Mouse (Mus musculus) 3134 (cell line): ENCODE results near the gene Fus.

ENCODE experiments used
- DNase-seq: peaks from one replicate; pipeline ENCODE4 v3.0.0-alpha.2; 2011; ENCODE audit warnings: low spot score; ENCODE audit not compliant: insufficient read length; ENCODE audit errors: extremely low read depth

Fus gene

DNA sequence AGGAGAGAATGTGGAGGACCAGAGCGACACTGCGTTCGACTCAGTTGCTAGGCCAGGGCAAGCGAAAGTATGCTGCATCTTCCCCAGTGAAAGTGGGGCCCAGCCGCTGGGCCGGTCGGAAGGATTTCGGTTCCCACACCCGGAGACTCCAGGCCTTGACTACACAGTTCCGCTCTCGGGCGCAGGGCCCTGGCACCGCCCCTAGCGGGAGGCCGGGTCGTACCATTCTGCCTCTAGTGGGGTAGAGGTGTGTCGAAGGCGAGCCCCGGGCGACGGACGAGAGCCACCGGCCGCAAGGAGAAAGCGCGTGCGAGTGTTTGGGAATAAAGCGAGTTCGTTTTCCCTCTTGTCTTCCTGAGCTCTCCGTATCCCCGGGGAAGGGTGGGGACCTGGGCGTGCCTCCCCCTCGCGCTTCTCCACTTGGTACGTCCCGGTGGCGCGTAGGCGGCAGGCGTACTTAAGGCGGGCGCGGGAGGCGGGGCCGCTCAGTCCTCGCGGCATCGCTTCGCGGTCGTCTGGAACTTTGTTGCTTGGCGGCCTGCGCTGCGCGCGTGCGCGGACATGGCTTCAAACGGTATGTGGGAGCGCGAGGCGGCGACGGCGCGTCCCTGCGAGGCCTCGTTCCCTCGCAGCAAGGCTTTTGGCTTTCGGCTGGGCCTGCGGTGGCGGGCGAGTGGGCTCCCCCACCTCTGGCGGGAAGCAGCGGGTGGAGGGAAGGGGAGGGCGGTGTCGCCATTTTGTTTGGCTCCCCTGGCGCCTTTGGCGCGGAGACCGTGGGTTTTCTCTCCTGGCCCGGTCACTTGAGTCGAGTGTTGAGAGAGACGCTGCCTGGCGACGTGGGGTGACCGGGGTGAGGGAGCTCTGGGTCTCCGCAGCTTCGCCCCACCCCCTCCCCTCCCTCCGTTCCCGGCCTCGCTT, at the start of gene Fus:
Gene Fus, plus strand, starts transcription at position 454 of the 918 bp plus-strand sequence.
- peak; percentile 92 for DNase-seq

DNA sequence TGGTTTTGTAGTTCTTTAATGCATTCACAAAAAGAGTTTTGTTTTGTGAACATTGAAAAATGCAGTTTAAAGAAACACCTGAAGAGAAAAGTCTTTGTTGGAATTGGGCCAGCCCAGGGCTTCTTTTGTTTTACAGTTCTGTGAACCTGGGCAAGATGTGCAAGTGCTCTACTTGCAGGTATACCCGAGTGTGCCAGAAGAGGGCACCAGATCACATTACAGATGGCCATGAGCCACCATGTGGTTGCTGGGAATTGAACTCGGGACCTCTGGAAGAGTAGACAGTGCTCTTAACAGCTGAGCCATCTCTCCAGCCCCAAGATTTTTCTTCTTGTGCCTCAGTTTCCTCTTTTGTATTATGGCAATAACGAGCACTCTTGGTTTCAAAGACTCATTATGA, 49.1 kb upstream of the Fus start:
- DNase-seq = peak; percentile 30

GRCm38 (mm10) chr7:127919290-127919689, 48.0 kb upstream of the Fus start:
- DNase-seq = no peak

GRCm38 (mm10) chr7:127921516-127921915, 45.7 kb upstream of the Fus start:
- no peak for DNase-seq

DNA sequence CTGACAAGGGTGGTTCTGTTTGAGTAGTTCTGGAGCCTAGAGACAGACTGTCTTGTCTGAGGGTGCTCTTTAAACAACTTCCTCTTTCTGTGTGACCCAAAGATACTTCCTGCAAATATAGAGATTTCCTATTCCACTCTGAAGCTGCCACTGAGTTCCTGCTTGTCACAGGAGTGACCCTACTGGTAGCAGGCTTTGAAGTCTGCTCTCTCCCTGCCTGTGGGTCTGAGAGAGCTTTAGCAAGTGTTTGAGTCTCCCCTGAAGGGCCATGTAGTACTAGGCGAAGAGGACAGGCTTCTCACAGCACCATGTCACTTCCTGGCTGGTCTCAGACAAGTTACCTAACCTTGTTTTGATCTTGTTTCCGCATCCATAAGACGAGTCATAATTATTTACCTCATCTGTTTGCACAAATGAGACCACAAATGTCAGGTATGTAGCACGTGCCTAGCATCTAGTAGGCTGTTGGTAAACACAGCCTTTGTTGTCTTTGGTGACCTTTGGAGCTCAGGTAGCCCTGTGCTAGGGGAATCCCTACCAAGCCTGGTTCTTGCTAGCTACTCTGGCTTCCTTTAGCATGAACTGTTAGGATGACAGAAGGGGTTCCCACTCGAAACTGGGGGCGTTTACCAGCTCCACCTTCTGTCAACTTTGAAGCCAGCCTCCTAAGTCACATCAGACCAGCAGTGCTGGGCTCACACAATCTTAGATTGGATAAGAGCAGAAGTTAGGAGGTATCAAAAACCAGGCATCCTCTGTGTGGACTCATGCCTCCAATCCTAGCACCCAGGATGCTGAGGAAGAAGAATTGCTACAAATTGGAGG, 44.6 kb upstream of the Fus start:
- DNase-seq = no peak

DNA sequence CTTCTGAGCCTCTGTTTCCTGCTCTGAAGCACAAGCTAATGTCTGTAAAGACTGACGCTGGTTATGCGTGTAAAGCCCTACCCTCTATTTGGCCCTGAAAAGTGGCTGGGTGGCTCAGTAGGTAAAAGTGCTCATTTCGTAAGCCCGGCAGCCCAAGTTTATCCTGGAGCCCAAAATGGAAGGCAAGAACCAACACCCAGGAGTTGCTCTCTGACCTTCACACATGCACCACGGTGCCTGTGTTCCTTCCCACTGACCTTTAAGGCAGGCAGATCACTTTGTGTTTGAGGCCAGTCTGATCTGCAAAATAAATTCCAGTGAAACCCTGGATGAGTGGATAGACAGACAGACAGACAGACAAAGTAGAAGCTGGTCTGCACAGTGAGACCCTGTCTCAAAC, 43.5 kb upstream of the Fus start:
- DNase-seq = no peak

DNA sequence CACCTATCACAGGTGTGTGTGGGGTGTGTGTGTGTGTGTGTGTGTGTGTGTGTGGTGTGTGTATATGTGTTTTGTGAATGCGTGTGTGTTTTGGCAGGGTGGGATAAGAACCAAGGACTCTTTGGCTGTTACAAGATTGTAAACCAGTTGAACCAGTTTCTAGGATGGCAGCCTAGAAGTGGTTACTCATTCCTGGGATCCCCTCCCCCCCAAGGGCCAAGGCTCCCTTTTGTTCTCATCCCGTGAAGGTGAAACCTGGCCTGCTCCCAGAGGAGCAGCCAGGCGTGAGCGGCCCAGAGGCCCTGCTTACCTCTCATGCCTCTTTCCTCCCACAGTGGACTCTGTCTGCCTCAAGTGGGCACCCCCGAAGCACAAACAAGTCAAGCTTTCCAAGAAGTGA, 42.0 kb upstream of the Fus start:
- DNase-seq = no peak

DNA sequence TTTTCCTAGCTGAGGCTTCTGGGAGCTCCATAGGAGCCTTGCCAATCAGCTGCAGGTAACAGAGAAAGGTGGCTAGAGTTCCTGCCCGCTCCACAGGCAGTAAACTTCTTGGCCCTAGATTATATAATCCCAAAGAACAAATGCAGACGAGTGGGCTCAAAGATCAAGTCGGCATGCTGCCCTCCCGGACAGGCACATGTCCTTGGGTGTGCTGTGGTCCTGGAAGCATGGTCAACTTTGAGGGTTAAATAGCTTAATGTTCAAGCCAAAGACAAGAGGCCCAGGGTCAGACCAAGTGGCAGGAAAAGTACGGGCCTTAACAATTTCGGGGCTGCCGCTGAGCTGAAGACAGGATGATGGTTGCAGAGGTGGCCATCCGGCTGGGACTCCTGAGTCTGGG, 41.2 kb upstream of the Fus start:
- DNase-seq = no peak

GRCm38 (mm10) chr7:127926846-127927245, 40.4 kb upstream of the Fus start:
- DNase-seq = no peak

DNA sequence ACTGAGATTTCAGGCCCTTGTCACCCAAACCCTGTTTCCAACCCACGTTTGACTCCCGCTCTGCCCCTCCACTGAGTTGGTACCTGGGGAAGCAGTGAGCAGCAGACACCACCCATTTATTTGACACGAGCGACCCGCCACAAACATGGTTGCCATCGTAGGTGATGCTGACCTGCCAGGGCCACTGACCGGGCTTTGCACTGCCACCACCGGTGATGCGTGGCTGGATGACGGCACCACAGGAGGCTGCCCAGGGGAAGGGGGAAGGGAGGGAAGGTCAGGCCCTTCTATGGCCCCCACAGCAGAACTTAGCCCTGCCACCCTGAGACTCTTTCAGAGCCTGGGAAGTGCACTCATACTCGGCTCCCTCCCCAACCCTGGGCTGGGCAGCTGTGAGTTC, 39.5 kb upstream of the Fus start:
- no peak for DNase-seq

DNA sequence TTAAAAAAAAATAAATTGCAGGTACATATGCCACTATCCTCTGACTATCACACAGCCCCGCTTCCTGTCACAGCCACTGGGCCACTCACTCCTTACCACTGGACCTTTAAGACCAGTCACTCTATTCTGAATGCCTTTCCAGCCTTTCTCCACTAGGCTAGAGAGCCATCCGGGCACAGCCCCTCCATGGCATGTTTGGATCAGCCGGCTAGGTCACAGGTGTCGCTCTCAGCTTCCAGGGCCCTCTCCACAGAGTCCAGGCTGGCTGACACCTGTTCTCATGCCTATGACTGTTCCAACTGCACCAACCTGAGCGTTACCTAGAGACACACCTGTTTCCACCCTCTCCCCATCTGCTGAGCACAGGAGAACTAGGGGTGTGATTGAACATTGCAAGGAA, 38.7 kb upstream of the Fus start:
- no peak for DNase-seq

- DNase-seq = no peak
Measured at GRCm38 (mm10) chr7:127929923-127930322, 37.3 kb upstream of the Fus start, which contains the start of gene Prss8. Gene Prss8 (minus strand): TSS chr7:127930104.

DNA sequence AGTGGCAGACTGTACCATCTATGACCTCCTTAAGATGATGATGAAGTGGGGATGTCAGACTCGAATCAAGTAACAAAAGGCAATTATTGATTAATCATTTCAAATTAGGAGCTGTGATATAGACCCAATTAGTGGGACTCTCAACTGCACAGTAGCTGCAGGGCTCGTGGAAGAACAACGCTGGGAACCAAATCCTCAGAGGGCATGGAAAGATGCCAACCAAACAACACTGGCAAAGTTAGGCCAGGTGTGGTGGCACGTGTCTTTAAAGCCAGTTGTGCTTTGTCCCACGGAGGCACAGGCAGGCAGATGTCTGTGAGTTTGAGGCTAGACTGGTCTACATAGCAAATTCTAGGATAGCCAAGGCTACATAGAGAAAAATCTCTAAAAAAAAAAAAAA, 36.6 kb upstream of the Fus start:
- DNase-seq = no peak

DNA sequence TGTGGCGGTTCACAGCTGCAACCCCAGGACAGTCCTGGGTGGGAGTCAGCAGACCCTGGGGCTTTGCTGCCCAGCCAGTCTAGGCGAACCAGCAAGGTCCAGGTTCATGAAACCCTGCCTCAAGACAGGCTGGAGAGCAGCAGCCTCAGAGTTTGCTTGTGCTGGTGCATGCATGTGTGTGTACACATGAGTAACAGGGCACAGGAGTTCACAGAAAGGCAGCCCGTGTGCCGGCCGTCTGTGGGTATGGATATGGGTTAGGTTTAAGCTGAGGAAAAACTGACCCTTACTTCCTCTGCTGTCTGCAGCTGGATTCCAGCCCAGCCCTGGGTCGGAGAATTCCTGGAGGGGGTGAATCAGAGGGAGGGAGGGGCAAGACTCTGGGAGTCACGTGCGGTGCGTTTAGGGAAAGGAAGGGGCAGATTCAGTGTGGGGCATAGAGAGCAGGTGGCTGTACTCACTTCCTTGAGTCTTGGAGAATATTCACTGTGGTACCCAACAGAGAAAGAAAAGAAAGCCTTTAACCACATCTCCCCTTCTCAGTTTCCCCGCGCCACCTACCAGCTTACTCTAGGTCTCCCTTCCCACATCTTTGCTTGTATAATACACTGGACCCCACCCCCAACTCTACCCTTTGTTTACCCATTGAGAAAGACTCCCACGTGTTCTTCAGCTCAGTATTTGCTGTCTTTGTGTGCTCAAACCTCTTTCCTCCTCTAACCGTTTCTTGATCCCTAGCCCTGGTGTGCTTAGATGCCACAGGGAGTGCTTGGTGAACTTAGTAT, 35.7 kb upstream of the Fus start:
- DNase-seq = peak; percentile 72

GRCm38 (mm10) chr7:127932273-127933031, 34.8 kb upstream of the Fus start:
- peak; percentile 49 for DNase-seq

DNA sequence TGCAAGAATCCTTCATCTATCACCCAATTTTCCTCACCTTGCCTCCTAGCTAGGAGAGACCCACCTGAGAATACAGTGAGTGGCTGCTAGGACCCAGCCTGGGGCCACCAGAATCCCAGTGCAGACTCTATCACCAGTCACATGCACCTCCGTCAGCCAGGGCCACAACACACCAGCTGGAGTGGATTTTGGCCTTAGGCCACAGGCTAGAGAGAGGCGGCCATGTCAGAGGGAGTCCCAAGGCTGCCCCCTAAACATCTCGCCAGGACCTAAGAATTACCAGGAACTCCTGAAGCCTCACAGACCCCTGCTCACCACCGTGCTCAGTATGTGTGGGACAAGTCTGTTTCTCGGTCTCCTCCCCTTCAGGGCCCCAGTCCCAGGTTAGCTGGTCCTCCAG, 33.2 kb upstream of the Fus start:
- no peak for DNase-seq

DNA sequence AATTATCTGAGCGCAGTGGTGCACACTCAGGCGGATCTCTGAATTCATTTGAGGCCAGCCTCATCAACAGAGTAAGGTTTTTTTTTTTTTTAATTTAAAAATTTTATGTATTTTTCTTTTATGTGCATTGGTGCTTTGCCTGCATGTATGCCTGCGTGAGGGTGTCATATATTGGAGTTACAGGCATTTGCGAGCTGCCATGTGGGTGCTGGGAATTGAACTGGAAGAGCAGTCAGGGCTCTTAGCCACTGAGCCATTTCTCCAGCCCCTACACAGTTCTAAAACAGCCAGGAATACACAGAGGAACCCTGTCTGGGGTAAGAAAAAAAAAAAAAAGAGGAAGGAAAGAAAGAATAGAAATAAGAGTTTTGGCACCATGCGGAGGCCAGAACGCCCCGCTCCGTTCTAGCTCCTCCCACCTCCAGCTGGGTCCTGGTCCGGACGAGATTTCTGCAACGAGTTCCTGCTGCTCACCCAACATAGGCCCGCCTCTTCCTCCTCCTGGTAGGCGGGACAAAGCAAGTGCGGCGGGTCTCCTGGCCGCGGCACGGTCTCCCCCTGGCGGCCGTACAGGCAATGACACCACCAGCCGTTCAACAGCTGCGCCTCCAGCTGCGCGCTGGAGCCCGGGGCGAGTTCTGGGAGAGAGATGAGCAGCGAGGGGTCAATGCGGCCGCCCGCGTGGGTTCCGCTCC, 32.1 kb upstream of the Fus start:
- DNase-seq = peak; percentile 92

GRCm38 (mm10) chr7:127935748-127936159, 31.5 kb upstream of the Fus start:
- no peak for DNase-seq

- peak; percentile 28 for DNase-seq
Measured at GRCm38 (mm10) chr7:127936216-127936884, 30.9 kb upstream of the Fus start.
